Mouse (Mus musculus) hindbrain, postnatal 0 days (tissue): ENCODE data around the gene Lurap1. TPM values are rescaled to one million over a fixed set of nuclear protein-coding genes. Genes with fewer than 3 reads are reported as not detected.
A peak's percentile ranks its signal among the peaks of the same experiment; 100 is the strongest.

ENCODE experiments used
- ATAC-seq: fragments of 200-750 bp; cut with Nextera tagmentation; 2 replicates; pipeline ENCODE4 v1.8.0; 2017; ENCODE audit warnings: mild to moderate bottlenecking, moderate TSS enrichment, moderate library complexity
- DNase-seq: peaks from one replicate; pipeline ENCODE4 v3.0.0-alpha.2; 2015; ENCODE audit warnings: low spot score
- H3K27ac ChIP-seq: fragments of 300-500 bp; sonication (generic); 2 replicates; pipeline ENCODE4 v1.5.1; 2014; ENCODE audit warnings: mild to moderate bottlenecking
- H3K27me3 ChIP-seq: fragments of 300-500 bp; sonication (generic); 2 replicates; pipeline ENCODE4 v1.6.1; 2014; ENCODE audit warnings: low read length, mixed read lengths; ENCODE audit not compliant: insufficient read depth
- H3K36me3 ChIP-seq: fragments of 300-500 bp; sonication (generic); 2 replicates; pipeline ENCODE4 v1.6.1; 2014; ENCODE audit warnings: low read length, mixed read lengths; ENCODE audit not compliant: insufficient read depth
- H3K4me1 ChIP-seq: fragments of 300-500 bp; sonication (generic); 2 replicates; pipeline ENCODE4 v1.6.1; 2014; ENCODE audit warnings: antibody characterized with exemption, low read length, mixed read lengths; ENCODE audit not compliant: insufficient read depth
- H3K4me2 ChIP-seq: fragments of 300-500 bp; sonication (generic); 2 replicates; pipeline ENCODE4 v1.6.1; 2014; ENCODE audit warnings: low read depth, mild to moderate bottlenecking, low read length, moderate library complexity, mixed read lengths
- H3K4me3 ChIP-seq: fragments of 300-500 bp; sonication (generic); 2 replicates; pipeline ENCODE4 v1.5.1; 2014; ENCODE audit warnings: low read length
- H3K9ac ChIP-seq: fragments of 300-500 bp; sonication (generic); replicated peaks from 2 replicates; pipeline ENCODE4 v1.6.1; 2014; ENCODE audit warnings: mild to moderate bottlenecking, low read length, moderate library complexity, mixed read lengths
- H3K9me3 ChIP-seq: fragments of 300-500 bp; sonication (generic); 2 replicates; pipeline ENCODE4 v1.6.1; 2016; ENCODE audit warnings: low read length, mixed read lengths
- CTCF ChIP-seq: IDR thresholded peaks from 2 replicates; pipeline ENCODE4 v1.5.1; 2016; ENCODE audit warnings: antibody characterized with exemption, control low read depth, low read depth
- WGBS: fragments of 180-500 bp; shearing (Covaris S2); extraction: QIAGEN DNeasy Blood & Tissue Kit; methylation state at CpG from one replicate; pipeline ENCODE4 v1.1.7; 2014; 5-methylcytosine and 5-hydroxymethylcytosine counted together
- polyA plus RNA-seq: library from polyadenylated mRNA; unstranded; fragments of >200 nt; fragmentation: Nextera tagmentation; extraction: Ambion mirVana; gene quantifications from 2 replicates; pipeline ENCODE4 v1.2.1, GENCODE M21; 2015
- total RNA-seq: library from RNA; depleted of rRNA; stranded (reverse); fragments of >200 nt; gene quantifications from 2 replicates; pipeline ENCODE4 v1.2.3, GENCODE M21; 2014; rRNA removed

The Lurap1 gene
- total RNA-seq (6.2 and 7.9 TPM in 2 replicates), polyA plus RNA-seq (4.0 TPM in 2 replicates)

GRCm38 (mm10) chr4:116151238-116151637 is at the start of gene Lurap1:
Gene Lurap1, minus strand, starts transcription at chr4:116151338.
- no peak for TF ChIP-seq CTCF
- Histone ChIP-seq H3K9ac (peak within 1 kb of the TSS; percentile 86), H3K9me3 (no peaks in the 10 kb centered on the region), H3K4me3 (peak within 1 kb of the TSS; percentile 73), H3K27ac (peak within 1 kb of the TSS; percentile 90), H3K4me2 (peak within 1 kb of the TSS; percentile 62), H3K4me1 (peaks cover 5% of the 10 kb centered on the region; the same call in 1 of the 2 replicates), H3K27me3 (no peaks in the 10 kb centered on the region), H3K36me3 (peaks cover 37% of the 10 kb centered on the region)
- WGBS: 77% methylated on average over 6 of the region's 6 CpGs
- DNase-seq (no peak), ATAC-seq (no peak)

DNA sequence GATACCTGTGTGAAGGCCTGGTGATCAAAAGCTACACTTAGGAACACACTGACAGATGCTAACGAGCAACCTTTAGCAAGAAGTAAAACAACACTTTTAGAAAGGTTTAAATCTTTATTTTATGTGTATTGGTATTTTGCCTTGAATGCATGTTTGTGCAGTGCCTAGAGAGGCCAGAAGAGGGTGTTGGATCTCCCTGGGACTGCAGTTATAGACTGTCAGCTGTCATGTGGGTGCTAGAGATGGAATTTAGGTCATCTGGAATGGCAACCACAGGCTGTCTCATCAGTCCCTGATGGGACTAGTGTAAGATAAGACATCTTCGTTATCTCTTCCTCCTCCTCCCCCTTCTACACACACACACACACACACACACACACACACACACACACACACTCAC is 47.3 kb upstream of the Lurap1 start:
- WGBS: 83% methylated on average over 2 of the region's 2 CpGs
- H3K36me3 ChIP-seq: no peaks in the 10 kb centered on the region
- H3K9ac ChIP-seq: no peak overlapping the region
- no peaks in the 10 kb centered on the region for H3K4me1 ChIP-seq
- H3K4me3 ChIP-seq: no peak overlapping the region
- no peak for ATAC-seq
- no peak for DNase-seq
- H3K9me3 ChIP-seq: no peaks in the 10 kb centered on the region
- TF ChIP-seq CTCF: peak; percentile 34; the same call in 1 of the 2 replicates
- no peaks in the 10 kb centered on the region for H3K27me3 ChIP-seq
- no peak overlapping the region for H3K27ac ChIP-seq
- H3K4me2 ChIP-seq: no peak overlapping the region

DNA sequence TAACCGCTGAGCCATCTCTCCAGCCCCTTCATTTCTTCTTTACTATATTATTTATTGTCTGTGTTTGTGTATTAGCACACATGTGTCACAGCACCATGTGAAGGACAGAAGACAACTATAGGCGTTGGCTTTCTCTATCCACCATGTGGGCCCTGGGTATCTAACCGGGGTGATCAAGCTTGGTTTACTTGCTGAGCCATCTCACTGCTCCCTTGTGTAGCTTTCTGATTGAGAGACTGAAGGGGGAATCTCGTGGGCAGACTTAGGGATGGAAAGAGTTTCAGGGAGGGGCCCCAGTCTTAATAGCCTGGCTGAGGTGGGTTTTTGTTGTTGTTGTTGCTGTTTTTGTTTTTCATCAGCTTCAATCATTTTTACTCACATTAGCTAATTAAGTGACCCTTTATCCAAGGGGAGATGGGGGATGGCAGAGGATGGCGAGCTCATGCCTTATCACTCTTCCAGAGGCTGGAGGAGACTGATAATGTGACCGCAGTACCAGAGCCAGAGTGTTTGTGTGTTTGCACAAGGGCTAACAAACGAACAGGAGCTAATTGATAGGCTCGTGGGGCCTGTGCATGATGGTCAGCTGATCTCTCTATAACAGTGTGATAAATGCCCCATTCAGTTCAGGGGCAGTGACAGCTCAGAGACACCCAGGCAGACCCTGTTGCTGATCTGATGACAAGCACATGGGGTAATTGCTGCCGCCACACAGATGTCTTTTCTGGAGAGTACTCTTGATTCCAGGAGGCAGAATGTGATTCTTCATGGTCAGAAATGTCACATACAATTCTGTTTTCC is 42.6 kb upstream of the Lurap1 start:
- Histone ChIP-seq H3K9me3 (no peaks in the 10 kb centered on the region), H3K36me3 (no peaks in the 10 kb centered on the region), H3K4me2 (no peak overlapping the region), H3K4me1 (no peaks in the 10 kb centered on the region), H3K4me3 (no peak overlapping the region), H3K27me3 (no peaks in the 10 kb centered on the region), H3K27ac (no peak overlapping the region), H3K9ac (no peak overlapping the region)
- DNase-seq (no peak), ATAC-seq (no peak)
- TF ChIP-seq CTCF: no peak
- WGBS: 71% methylated on average over 9 of the region's 9 CpGs

GRCm38 (mm10) chr4:116192286-116192835 is 41.2 kb upstream of the Lurap1 start:
- Histone ChIP-seq H3K27ac (no peak overlapping the region), H3K4me3 (no peak overlapping the region), H3K9ac (no peak overlapping the region), H3K9me3 (no peaks in the 10 kb centered on the region), H3K4me2 (no peak overlapping the region), H3K4me1 (no peaks in the 10 kb centered on the region), H3K27me3 (no peaks in the 10 kb centered on the region), H3K36me3 (no peaks in the 10 kb centered on the region)
- DNase-seq: no peak
- 61% methylated on average over 4 of the region's 4 CpGs for WGBS
- ATAC-seq: no peak
- TF ChIP-seq CTCF: no peak

DNA sequence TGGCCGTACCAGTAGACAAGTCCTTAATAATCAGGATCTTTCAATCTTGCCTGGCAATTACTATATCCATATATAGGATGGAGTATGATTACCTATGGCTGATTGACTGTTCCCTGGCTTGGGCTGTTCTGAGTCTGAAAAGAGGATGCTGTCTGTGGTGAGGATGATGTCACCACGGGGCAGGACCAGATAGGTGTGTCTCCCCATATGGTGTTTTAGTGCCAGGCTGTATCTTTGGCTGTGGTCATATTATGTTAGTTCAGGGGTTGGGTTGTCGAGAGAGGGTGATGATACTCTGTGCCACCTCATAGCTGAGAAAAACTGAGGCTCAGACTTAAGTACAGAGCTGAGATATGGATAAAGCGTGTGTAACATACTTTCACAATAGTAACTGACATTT is 33.9 kb upstream of the Lurap1 start:
- WGBS: 93% methylated on average over 4 of the region's 4 CpGs
- no peaks in the 10 kb centered on the region for H3K27me3 ChIP-seq
- no peak overlapping the region for H3K9ac ChIP-seq
- H3K4me2 ChIP-seq: no peak overlapping the region
- no peak for DNase-seq
- no peaks in the 10 kb centered on the region for H3K9me3 ChIP-seq
- TF ChIP-seq CTCF: no peak
- no peak overlapping the region for H3K4me3 ChIP-seq
- no peak for ATAC-seq
- H3K4me1 ChIP-seq: peaks cover 4% of the 10 kb centered on the region; the same call in 1 of the 2 replicates
- H3K27ac ChIP-seq: no peak overlapping the region
- H3K36me3 ChIP-seq: no peaks in the 10 kb centered on the region

DNA sequence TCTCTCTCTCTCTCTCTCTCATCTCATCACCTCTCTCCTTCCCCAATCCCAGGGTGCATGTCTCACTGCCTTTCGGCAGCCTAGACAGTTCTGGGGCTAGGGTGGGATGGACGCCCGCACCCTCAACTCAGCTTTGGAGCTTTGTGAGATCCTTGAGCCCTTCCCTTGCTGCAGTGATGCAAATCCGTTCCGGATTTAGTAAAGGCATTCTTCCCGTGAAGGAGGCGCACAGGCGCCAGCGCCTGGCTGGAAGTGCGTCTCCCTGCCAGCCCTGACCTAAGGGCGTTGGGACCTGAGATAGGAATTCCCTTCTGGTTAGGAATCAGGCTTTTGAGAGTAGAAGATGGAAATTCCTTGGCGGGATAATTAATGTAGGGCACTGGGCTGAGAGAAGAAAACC is 31.6 kb upstream of the Lurap1 start:
- Histone ChIP-seq H3K4me1 (peaks cover 7% of the 10 kb centered on the region), H3K27me3 (no peaks in the 10 kb centered on the region), H3K27ac (peak overlapping the region; percentile 32; the same call in 1 of the 2 replicates), H3K4me3 (peak overlapping the region; percentile 4; the same call in 1 of the 2 replicates), H3K9me3 (no peaks in the 10 kb centered on the region), H3K9ac (peak overlapping the region; percentile 33; the same call in 1 of the 2 replicates), H3K36me3 (no peaks in the 10 kb centered on the region), H3K4me2 (peak overlapping the region; percentile 41)
- no peak for TF ChIP-seq CTCF
- WGBS: 5% methylated on average over 12 of the region's 12 CpGs
- ATAC-seq (no peak), DNase-seq (peak; percentile 28)

- Histone ChIP-seq H3K4me2 (no peak overlapping the region), H3K27ac (no peak overlapping the region), H3K27me3 (no peaks in the 10 kb centered on the region), H3K4me1 (peaks cover 12% of the 10 kb centered on the region), H3K36me3 (no peaks in the 10 kb centered on the region), H3K9me3 (no peaks in the 10 kb centered on the region), H3K4me3 (no peak overlapping the region), H3K9ac (no peak overlapping the region)
- 39% methylated on average over 3 of the region's 3 CpGs for WGBS
- TF ChIP-seq CTCF: no peak
- DNase-seq: no peak
- no peak for ATAC-seq
Observed at GRCm38 (mm10) chr4:116182079-116182478, 30.9 kb upstream of the Lurap1 start.
